Mouse (Mus musculus) hindbrain, embryonic 15.5 days (tissue): ENCODE measurements around the gene Clnk. TPM values are rescaled to one million over a fixed set of nuclear protein-coding genes. Genes with fewer than 3 reads are reported as not detected.
A peak's percentile ranks its signal among the peaks of the same experiment; 100 is the strongest.

Experiments used
- ATAC-seq: fragments of 200-750 bp; cut with Nextera tagmentation; 2 replicates; pipeline ENCODE4 v1.8.0; 2017; ENCODE audit warnings: low read depth, moderate number of reproducible peaks, moderate TSS enrichment; ENCODE audit not compliant: low FRiP score
- H3K27ac ChIP-seq: fragments of 300-500 bp; sonication (generic); replicated peaks from 2 replicates; pipeline ENCODE4 v1.5.1; 2015; ENCODE audit warnings: mild to moderate bottlenecking, inconsistent platforms
- H3K27me3 ChIP-seq: fragments of 300-500 bp; sonication (generic); 2 replicates; pipeline ENCODE4 v1.6.1; 2015; ENCODE audit warnings: control low read depth, inconsistent platforms
- H3K36me3 ChIP-seq: fragments of 300-500 bp; sonication (generic); 2 replicates; pipeline ENCODE4 v1.6.1; 2015; ENCODE audit warnings: control low read depth, inconsistent platforms
- H3K4me1 ChIP-seq: fragments of 300-500 bp; sonication (generic); replicated peaks from 2 replicates; pipeline ENCODE4 v1.6.1; 2015; ENCODE audit warnings: control low read depth, inconsistent platforms
- H3K4me2 ChIP-seq: fragments of 300-500 bp; sonication (generic); 2 replicates; pipeline ENCODE4 v1.6.1; 2015; ENCODE audit warnings: moderate library complexity, mild to moderate bottlenecking, inconsistent platforms
- H3K4me3 ChIP-seq: fragments of 300-500 bp; sonication (generic); 2 replicates; pipeline ENCODE4 v1.5.1; 2015; ENCODE audit warnings: mild to moderate bottlenecking, inconsistent platforms
- H3K9ac ChIP-seq: fragments of 300-500 bp; sonication (generic); 2 replicates; pipeline ENCODE4 v1.6.1; 2015; ENCODE audit warnings: inconsistent platforms
- H3K9me3 ChIP-seq: fragments of 300-500 bp; sonication (generic); 2 replicates; pipeline ENCODE4 v1.6.1; 2016; ENCODE audit warnings: control low read depth, inconsistent platforms
- WGBS: fragments of 180-500 bp; shearing (Covaris S2); methylation state at CpG from one replicate; pipeline ENCODE4 v1.1.7; 2015; 5-methylcytosine and 5-hydroxymethylcytosine counted together
- polyA plus RNA-seq: library from polyadenylated mRNA; unstranded; fragments of >200 nt; fragmentation: Nextera tagmentation; extraction: Ambion mirVana; gene quantifications from 2 replicates; pipeline ENCODE4 v1.2.1, GENCODE M21; 2015

Clnk gene
- polyA plus RNA-seq, 1 experiment from 2014 or later, result 0.09 TPM

- WGBS, result 54% methylated on average over 3 of the region's 3 CpGs
- ATAC-seq, result no peak
- H3K4me1 ChIP-seq, result no peaks in the 10 kb centered on the region
- no peaks in the 10 kb centered on the region for H3K9me3 ChIP-seq
- H3K9ac ChIP-seq, result no peak overlapping the region
- no peak overlapping the region for H3K4me3 ChIP-seq
- H3K4me2 ChIP-seq, result no peak overlapping the region
- no peaks in the 10 kb centered on the region for H3K27me3 ChIP-seq
- no peaks in the 10 kb centered on the region for H3K36me3 ChIP-seq
- no peak overlapping the region for H3K27ac ChIP-seq
Measured at GRCm38 (mm10) chr5:38845529-38845928, 31.1 kb downstream of the Clnk start.

- Histone ChIP-seq H3K27ac (no peak overlapping the region), H3K4me2 (no peak overlapping the region), H3K27me3 (no peaks in the 10 kb centered on the region), H3K9me3 (no peaks in the 10 kb centered on the region), H3K9ac (no peak overlapping the region), H3K4me1 (no peaks in the 10 kb centered on the region), H3K4me3 (no peak overlapping the region), H3K36me3 (no peaks in the 10 kb centered on the region)
- 94% methylated on average over 2 of the region's 2 CpGs for WGBS
- ATAC-seq, result no peak
Measured at GRCm38 (mm10) chr5:38844312-38844711, 32.3 kb downstream of the Clnk start.

- Histone ChIP-seq H3K9ac (no peak overlapping the region), H3K4me3 (no peak overlapping the region), H3K36me3 (no peaks in the 10 kb centered on the region), H3K27me3 (no peaks in the 10 kb centered on the region), H3K27ac (no peak overlapping the region), H3K4me1 (no peaks in the 10 kb centered on the region), H3K9me3 (no peaks in the 10 kb centered on the region), H3K4me2 (no peak overlapping the region)
- 100% methylated on average over 1 of the region's 1 CpGs for WGBS
- no peak for ATAC-seq
Measured at GRCm38 (mm10) chr5:38839981-38840380, 36.6 kb downstream of the Clnk start.

- Histone ChIP-seq H3K9ac (no peak overlapping the region), H3K4me3 (no peak overlapping the region), H3K36me3 (no peaks in the 10 kb centered on the region), H3K4me1 (no peaks in the 10 kb centered on the region), H3K4me2 (no peak overlapping the region), H3K27me3 (no peaks in the 10 kb centered on the region), H3K9me3 (no peaks in the 10 kb centered on the region), H3K27ac (no peak overlapping the region)
- 89% methylated on average over 6 of the region's 6 CpGs for WGBS
- ATAC-seq, result no peak
Measured at GRCm38 (mm10) chr5:38827310-38827709, 49.3 kb downstream of the Clnk start.

- no peak overlapping the region for H3K27ac ChIP-seq
- 83% methylated on average over 5 of the region's 5 CpGs for WGBS
- H3K9me3 ChIP-seq, result no peaks in the 10 kb centered on the region
- no peak overlapping the region for H3K9ac ChIP-seq
- no peaks in the 10 kb centered on the region for H3K4me1 ChIP-seq
- no peak overlapping the region for H3K4me2 ChIP-seq
- no peak overlapping the region for H3K4me3 ChIP-seq
- H3K36me3 ChIP-seq, result no peaks in the 10 kb centered on the region
- no peak for ATAC-seq
- no peaks in the 10 kb centered on the region for H3K27me3 ChIP-seq
Measured at GRCm38 (mm10) chr5:38826586-38826985, 50.0 kb downstream of the Clnk start.

- no peaks in the 10 kb centered on the region for H3K36me3 ChIP-seq
- H3K27me3 ChIP-seq, result no peaks in the 10 kb centered on the region
- H3K9me3 ChIP-seq, result no peaks in the 10 kb centered on the region
- no peak overlapping the region for H3K4me3 ChIP-seq
- H3K27ac ChIP-seq, result no peak overlapping the region
- ATAC-seq, result no peak
- H3K4me2 ChIP-seq, result no peak overlapping the region
- no peaks in the 10 kb centered on the region for H3K4me1 ChIP-seq
- WGBS, result 68% methylated on average over 14 of the region's 14 CpGs
- no peak overlapping the region for H3K9ac ChIP-seq
Measured at GRCm38 (mm10) chr5:38824132-38824965, 52.3 kb downstream of the Clnk start.

- Histone ChIP-seq H3K9ac (no peak overlapping the region), H3K4me3 (no peak overlapping the region), H3K4me1 (peaks cover 13% of the 10 kb centered on the region; the same call in 1 of the 2 replicates), H3K4me2 (no peak overlapping the region), H3K27me3 (no peaks in the 10 kb centered on the region), H3K9me3 (no peaks in the 10 kb centered on the region), H3K27ac (no peak overlapping the region), H3K36me3 (no peaks in the 10 kb centered on the region)
- 44% methylated on average over 9 of the region's 9 CpGs for WGBS
- ATAC-seq, result 0 out of 2 replicates have a peak, but pooled peaks have one; percentile 32
Measured at GRCm38 (mm10) chr5:38813391-38814109, 63.1 kb downstream of the Clnk start.

GRCm38 (mm10) chr5:38812916-38813315, 63.7 kb downstream of the Clnk start:
- Histone ChIP-seq H3K4me3 (no peak overlapping the region), H3K36me3 (no peaks in the 10 kb centered on the region), H3K9ac (no peak overlapping the region), H3K4me2 (no peak overlapping the region), H3K9me3 (no peaks in the 10 kb centered on the region), H3K4me1 (peaks cover 13% of the 10 kb centered on the region; the same call in 1 of the 2 replicates), H3K27ac (no peak overlapping the region), H3K27me3 (no peaks in the 10 kb centered on the region)
- WGBS, result 63% methylated on average over 7 of the region's 7 CpGs
- no peak for ATAC-seq

DNA sequence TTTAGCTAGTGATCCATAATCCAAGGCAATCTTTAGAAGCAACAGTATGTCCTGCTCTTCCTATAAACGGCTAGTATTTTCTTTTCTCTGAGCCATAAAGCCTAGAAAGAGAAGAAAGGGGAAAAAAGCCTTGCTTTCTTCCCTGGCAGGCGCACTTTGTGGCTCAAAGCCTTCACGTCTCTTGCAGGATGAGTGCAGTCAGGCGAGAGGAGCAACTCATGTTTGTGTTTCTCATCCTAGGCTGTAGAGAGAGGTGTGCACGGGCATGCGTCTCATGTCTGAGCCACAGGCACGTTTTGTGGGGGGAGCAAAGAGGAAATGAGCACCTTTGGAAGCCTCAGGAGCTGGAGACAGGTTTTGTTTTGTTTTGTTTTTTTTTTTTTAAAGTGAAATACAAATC, 64.2 kb downstream of the Clnk start:
- Histone ChIP-seq H3K36me3 (no peaks in the 10 kb centered on the region), H3K4me1 (peaks cover 13% of the 10 kb centered on the region; the same call in 1 of the 2 replicates), H3K9me3 (no peaks in the 10 kb centered on the region), H3K4me2 (no peak overlapping the region), H3K27ac (no peak overlapping the region), H3K4me3 (no peak overlapping the region), H3K9ac (no peak overlapping the region), H3K27me3 (no peaks in the 10 kb centered on the region)
- WGBS, result 50% methylated on average over 7 of the region's 7 CpGs
- no peak for ATAC-seq

GRCm38 (mm10) chr5:38798910-38799309, 77.7 kb downstream of the Clnk start:
- no peak overlapping the region for H3K9ac ChIP-seq
- H3K27me3 ChIP-seq, result no peaks in the 10 kb centered on the region
- no peaks in the 10 kb centered on the region for H3K9me3 ChIP-seq
- ATAC-seq, result no peak
- WGBS, result 79% methylated on average over 7 of the region's 7 CpGs
- no peak overlapping the region for H3K27ac ChIP-seq
- peaks cover 7% of the 10 kb centered on the region for H3K4me1 ChIP-seq
- H3K4me3 ChIP-seq, result no peak overlapping the region
- no peaks in the 10 kb centered on the region for H3K36me3 ChIP-seq
- no peak overlapping the region for H3K4me2 ChIP-seq

DNA sequence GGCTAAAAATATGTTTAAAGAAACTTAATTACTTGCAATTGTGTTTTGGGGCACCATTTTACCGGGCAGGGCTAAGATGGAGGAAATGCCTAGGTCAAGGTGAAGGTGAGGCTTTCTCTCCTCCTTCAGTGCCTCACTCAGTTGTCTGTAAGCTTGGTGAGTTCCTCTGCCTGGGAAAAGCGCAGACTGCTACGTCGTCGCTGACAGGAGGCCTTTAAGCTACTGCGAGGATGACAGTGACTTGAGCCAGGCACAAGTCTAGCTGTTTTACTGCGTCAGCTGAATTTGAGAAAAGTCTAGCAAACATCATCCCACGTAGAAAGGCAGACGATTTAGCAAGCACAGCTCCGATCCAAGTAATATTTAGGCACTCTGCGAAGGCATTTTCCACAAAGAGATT, 81.5 kb downstream of the Clnk start:
- peak; percentile 27; the same call in 1 of the 2 replicates for ATAC-seq
- Histone ChIP-seq H3K27me3 (no peaks in the 10 kb centered on the region), H3K4me2 (0 out of 2 replicates have a peak overlapping the region, but pooled peaks have one; percentile 5), H3K4me3 (no peak overlapping the region), H3K4me1 (peaks cover 7% of the 10 kb centered on the region), H3K27ac (no peak overlapping the region; the same call in 1 of the 2 replicates), H3K9me3 (no peaks in the 10 kb centered on the region), H3K9ac (no peak overlapping the region), H3K36me3 (no peaks in the 10 kb centered on the region)
- WGBS, result 47% methylated on average over 11 of the region's 11 CpGs

DNA sequence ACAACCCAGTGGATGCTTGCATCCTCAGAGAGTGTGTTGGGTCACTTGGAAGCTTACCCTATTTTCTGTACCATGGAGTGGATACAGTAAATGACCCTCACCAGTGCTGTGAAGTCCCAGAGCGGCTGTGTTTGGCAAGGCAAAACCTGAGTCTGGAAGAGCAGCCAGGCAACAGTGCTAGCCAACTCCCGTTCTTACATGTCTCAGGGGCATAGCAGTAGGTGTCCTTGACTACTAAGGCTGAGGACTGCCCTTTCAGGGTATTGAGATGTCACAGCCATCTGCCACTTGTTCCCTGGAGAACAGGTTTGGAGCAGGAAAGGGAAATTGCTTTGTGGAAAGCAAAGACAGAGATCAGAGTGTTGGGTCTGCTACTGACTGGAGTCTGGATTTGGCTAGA, 85.5 kb downstream of the Clnk start:
- no peak for ATAC-seq
- Histone ChIP-seq H3K27me3 (0 out of 2 replicates have a peak, but pooled peaks cover 4% of the 10 kb centered on the region), H3K4me1 (peaks cover 28% of the 10 kb centered on the region), H3K9ac (no peak overlapping the region), H3K4me3 (no peak overlapping the region), H3K36me3 (no peaks in the 10 kb centered on the region), H3K9me3 (no peaks in the 10 kb centered on the region), H3K27ac (no peak overlapping the region), H3K4me2 (no peak overlapping the region)
- 65% methylated on average over 2 of the region's 2 CpGs for WGBS
